Mouse (Mus musculus) retina, postnatal 1 day (tissue): ENCODE results near the gene Vmn1r54.
A peak's percentile ranks its signal among the peaks of the same experiment; 100 is the strongest.
"Not testable (repeated sequence)": the region's sequence is repeated elsewhere in the genome, so short reads cannot be mapped to it uniquely, and the experiment has no call there.

Experiments used
- DNase-seq: peaks from one replicate; pipeline ENCODE4 v3.0.0-alpha.2; 2012

The Vmn1r54 gene

DNA sequence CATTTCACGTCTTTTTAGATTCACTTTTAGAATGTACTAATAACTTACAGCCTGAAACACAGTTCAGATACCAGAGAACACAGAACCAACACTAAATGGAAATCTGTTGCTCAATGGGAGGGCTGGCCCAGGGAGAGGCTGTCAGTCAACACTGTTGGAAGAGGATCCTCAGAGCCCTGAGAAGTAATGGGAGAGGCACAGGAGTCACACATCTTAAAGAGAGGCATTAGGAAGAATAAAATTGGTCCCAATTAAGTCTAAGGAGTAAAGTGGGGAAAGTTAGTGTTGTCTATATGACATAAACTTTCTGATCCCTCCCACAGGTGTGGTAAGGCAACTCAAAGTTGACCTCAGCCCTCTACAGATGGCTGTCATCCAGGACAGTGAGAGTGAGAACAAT is at the start of gene Vmn1r54:
Vmn1r54 (plus strand) TSS at position 301 of the 400 bp plus-strand sequence.
- no peak for DNase-seq

DNA sequence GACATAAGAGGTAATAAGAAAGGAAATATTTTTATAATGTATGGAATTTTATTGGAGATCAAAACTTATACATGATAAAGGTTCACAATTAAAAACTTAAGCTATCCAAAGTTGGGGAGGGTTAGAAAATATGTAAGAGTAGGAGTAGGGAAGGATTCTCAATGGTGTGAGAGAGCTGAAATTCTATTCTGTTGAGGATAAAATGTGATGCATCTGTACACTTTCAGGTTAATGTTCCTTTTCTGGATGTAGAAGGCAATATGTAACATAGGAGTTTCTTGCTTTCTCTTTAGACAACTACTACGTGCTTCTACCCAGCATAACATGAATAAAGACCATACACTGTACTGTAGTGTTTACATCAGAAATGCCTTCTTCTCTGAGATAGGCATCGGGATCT is 43.6 kb upstream of the Vmn1r54 start, which contains the start of gene V1ra8:
V1ra8 (plus strand) TSS at position 301 of the 400 bp plus-strand sequence.
- DNase-seq, result not testable (repeated sequence)

DNA sequence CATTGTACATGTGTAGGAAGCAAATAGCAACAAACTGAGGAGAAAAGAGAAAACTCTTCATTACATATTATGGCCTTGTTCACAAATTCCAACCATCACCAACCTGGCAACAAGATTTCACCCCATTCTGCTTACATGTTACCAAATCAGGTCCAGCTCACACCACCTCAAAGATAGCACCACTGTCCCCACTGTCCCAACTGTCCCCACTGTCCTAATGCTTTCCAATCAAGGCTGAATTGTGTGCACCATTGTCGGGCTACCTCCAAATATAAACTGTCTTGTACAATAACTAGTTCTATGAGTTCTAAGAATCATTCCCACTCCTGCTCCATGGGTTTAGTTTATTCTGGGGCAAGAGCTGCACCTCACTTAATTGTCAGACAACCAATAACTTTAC is 21.8 kb upstream of the Vmn1r54 start, which contains the start of gene Vmn1r53:
Vmn1r53 (minus strand) TSS at position 101 of the 400 bp plus-strand sequence.
- no peak for DNase-seq

DNA sequence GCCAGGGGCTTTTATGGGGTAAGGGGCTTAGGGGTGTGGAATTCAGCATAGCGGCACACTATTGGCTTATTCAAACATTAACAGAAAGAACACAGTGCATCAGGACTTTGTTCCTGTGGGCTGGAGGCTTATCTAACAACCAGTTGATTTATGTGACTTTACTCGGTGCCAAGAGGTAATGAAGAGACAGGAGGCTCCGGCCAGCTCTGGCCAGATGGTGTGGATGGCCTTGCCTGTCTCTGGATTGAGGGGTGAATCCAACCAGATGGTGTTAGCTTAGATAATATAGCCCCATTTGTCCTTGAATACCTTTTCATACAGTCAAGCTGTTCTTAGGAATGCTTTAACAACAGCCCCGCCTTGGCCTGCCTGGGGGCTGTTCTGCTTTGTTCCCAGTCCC is 14.0 kb upstream of the Vmn1r54 start:
- not testable (repeated sequence) for DNase-seq

DNA sequence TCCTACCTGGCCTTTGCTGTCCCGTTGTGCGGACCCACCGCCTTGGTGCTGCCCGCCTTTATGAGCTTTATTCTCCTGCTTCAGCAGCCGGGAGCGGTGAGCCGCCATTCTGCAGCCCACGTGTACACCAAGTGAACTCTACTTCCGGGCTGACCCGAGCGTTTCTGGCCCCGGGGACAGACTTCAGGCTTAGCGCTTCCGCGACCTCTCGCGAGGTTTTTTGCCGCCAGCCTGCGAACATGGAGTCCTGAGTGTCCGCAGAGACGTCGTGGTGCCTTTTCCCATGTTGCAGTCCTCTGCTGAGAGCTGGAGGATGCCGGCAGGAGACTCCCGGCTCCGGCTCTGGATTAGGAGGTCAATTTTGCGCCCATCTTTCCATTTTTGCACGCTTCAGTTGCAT is 13.4 kb upstream of the Vmn1r54 start:
- no peak for DNase-seq

DNA sequence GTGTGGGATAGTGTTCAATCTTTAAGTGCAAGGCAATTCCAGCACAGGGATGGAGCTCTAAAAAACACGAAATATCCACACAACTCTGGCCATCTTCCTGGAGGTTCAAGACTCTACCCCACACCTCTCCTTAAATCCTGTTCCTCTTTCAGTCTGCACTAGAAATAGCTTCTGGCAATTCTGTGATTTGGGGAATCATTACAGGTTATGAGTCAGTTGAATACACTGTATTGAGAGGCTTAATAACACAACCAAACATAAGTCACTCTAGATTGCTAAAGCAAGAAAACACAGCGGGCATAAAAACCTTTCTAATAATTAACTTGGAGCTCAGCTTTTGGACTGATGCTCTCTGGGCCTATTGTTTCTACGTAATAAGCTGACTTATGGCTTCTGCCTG is 2.1 kb upstream of the Vmn1r54 start:
- no peak for DNase-seq

DNA sequence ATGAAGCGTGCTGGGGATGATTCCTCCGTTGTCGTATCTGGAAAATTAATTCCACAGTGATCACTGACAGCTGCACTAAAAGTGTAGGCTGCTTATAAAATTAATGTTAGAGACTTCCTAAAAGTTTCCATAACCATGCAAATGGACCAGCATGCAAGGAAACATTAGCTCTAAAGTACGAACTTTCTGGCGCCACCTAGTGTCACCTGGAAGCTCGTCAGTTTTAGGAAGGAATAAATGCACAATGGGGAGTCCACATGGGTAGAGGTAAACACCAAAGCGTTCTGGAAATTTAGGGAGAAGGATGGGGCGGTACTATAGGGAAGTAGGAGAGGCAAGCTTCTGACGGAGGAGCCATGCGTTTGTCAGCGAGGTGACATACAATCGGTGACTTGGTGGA is 42.2 kb downstream of the Vmn1r54 start:
- DNase-seq, result peak; percentile 17

DNA sequence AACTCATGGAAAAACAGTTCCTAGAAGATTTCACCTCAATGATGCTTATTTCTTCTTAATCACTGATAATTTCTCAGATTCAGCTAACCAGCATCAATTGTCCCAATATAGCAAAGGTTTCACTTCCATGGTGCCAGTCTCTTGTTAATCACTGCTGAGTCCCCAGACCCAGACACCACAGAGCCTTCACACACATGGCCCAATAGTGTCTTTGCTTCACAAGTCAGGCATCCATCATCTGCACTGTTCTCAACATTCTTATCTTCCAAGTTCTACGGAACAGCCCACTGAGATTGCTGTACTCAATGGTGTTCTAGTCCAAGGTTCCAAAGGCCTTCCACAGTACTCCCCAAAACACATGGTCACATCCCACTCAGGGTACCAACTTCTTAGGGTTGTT is 54.8 kb downstream of the Vmn1r54 start, which contains the start of gene BC048671:
BC048671 (plus strand) TSS at position 301 of the 400 bp plus-strand sequence.
- DNase-seq, result no peak

DNA sequence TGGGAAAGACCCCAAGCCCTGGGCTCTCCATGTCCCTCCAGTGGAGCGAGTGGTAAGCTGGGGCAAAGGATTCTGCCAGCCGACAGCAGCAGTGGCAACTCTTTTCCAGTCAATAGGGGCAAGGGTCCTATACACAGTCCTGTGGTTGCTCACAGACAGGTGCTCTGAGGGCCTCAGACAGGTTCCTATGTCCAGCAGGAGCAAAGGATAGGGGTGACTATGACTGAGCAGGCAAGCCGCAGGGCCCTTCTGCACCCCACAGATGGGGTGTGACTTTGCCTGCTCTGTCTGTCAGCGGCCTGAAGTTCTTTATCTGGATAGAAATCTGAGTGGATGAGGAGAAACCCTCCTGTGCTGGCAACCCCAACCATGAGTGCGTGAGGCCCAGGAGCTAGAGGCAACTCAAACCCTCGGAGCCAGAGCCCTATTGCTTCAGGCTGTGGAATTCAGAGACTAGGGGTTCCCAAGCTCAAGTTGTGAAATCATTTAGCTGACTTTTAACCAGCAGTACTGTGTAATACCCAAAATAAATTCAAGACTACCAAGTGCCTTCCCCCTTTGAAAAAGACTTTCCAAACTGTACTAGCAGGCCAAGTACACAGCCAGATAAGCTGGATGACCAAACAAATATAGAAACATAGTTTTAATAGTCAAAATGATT is 60.3 kb downstream of the Vmn1r54 start:
- DNase-seq, result no peak

DNA sequence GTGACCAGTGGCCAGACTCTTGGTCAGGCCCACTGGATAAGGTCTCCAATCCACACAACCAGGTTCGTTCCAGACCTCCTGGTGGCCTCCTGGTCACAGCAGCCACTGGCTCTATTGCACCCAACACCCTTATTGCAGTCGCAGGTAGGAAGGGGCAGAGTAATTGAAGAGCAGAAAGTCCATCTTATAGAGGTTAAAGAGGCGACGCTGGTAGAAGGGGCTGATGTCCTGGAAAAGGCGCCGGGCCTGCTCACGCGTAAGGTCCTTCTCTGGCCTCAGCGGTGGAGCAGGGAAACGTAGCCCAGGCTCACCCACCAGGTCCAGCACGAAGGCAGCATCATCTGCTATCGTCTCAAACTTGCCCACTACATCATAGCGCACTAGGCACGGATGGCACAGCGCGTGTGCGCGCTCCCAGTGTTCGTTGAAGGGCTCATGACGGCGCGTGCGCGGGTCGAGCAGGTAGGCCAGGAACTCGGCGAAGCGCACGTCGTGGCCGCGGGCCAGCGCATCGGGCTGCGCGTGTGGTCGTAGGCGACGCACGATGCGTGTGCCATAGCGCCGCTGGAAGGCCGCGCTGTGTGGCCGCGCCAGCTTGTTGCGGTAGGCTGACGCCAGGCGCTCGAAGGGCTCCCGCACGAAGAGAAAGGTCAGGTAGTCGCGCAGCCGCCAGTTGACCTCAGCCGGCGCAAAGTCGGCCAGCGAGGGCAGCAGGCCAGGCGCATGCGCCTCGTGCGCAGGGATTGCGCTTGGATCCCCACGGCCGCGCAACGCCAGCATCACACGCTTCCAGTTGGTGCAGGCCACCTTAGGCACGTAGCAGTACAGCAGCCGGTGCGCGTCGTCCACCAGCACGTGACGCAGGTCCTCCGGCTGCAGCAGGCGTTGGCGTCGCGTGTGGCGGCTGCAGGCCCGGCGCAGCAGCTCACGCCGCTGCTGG is 63.0 kb downstream of the Vmn1r54 start:
- DNase-seq, result no peak

DNA sequence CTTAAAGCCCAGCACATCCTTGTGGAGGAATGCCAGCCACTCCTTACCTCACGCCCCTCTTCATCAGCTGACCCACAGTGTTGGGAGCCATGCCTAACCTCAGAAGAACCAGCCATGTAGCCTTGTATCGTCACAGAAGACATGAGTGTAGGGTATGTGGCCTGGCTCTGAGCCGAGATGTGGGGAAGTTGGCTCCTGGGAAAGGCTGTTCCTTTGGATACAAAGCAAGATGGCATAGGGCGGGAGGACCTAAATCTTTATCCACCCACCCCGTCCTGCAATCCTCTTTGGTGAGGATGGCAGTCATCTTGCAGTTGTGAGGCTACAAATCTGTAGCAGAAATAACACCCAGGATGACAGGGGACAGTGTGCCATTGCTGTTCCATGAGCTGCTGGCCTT is 69.9 kb downstream of the Vmn1r54 start:
- no peak for DNase-seq

DNA sequence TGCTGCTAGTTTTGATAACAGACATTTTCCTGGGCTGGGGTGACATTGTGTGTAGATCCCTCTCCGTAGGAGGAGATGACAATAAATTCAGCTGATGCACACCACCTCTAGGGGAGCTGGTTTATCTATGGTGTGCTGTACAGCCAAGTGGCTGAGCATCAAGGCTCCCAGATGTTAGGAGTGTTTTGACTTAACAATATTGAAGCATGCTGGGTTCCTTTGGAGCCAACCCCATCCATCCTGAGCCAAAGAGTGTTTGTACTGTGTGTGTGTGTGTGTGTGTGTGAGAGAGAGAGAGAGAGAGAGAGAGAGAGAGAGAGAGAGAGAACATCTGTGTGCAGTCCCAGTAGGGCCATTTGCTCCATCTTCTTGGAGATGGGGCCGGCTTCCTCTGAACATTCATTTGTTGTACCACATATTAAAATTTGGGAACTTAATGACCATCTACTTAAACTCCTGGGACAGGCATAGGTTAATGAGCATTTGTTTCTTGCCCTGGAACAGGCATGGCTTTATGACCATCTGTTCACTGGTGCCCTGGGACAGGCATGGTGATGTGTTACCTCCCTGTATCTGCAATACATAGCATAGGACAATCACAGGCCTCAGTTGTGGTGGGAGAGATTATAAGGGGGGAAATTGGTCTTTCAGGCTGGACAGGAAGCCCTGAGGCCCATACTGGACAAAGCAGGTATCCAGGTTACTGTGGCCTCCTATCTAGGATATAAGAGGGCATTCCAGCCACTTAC is 71.6 kb downstream of the Vmn1r54 start:
- no peak for DNase-seq

DNA sequence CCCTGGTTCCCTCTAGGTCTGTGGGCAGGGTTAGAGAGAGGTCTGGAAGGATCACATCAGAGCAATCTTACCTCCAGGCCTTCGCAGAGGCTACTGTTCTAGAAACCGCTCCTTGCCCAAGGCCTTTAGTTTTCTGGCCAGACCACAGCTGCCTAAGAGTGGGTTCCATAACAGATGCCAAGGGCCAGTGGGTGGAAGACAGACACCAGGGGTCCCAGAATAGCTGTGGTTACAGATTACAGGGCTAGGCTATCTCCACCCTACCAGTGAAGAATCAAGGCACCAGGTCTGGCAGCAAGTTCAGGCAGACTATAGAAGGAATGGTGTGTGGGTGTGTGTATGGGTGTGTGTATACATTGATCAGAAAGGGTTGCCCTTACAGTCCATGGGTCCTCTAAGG is 72.9 kb downstream of the Vmn1r54 start:
- DNase-seq, result no peak

DNA sequence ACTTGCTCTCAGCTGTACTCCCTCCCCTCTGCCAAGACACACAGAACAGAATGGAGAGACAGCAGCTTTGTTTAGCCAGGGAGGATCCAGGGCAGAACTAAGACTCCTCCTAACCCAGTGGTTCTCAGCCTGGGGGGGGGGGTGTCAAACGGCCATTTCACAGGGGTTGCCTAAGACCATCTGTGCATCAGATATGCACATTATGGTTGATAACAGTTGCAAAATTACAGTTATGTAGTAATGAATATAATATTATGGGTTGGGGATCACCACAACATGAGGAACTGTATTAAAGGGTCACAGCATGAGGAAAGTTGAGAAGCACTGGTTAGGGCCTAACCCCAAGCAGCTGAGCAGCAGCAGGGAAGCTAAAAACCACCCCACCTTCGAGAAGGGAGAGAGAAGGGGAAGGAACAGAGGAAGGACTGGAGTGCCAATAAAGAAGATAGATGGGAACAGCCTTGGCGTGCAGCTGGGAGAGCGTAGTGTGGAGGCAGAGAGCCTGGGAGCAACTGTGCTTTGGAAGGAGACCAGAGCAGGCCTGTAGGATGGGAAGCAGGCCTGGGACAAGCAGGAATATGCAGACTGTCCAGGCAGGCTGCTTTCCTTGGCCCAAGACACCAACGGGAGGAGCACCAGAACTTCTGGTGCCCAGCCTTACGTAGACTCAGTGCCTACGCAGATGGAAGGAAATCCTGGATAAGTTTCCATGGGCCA is 73.5 kb downstream of the Vmn1r54 start:
- DNase-seq, result no peak

DNA sequence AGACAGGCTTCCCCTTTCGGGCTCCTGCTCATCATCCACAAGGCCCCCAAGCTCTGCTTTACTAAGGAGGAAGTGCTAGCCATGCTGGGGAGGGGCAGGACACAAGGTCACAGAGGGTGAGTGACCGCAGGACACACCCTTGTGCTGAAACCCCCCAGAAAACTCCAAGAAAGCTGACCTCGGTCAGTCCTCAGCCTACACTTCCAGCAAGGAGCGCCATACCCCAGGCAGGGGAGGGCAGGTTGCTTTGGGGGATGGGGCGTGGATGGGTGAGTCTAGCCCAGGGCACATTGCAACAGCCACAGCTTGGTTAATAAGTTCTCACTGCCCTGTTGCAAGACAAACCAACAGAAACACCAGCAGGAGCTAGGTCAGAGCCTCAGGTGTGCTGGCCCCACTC is 74.3 kb downstream of the Vmn1r54 start:
- DNase-seq, result no peak
